Mouse (Mus musculus) urinary bladder, postnatal 4 days (tissue): ENCODE measurements at regions not wholly inside any gene's neighbourhood (a gene's known extent, or its start where the extent isn't known, plus 50 kb on each side); places are given as distances from the start of the nearest gene placed in this dataset.

Experiments used
- DNase-seq, 2 experiments: peaks; one replicate each; pipeline ENCODE4 v3.0.0; 2021 to 2022; ENCODE audit warnings: low spot score in 2 of 2

GRCm38 (mm10) chr4:12421628-12422319 lies 250.0 kb upstream of the Fam92a start:
- no peak for DNase-seq

- no peak for DNase-seq
Observed at GRCm38 (mm10) chr4:12418086-12418485, 246.3 kb upstream of the Fam92a start.

GRCm38 (mm10) chr4:12395344-12395743 lies 223.5 kb upstream of the Fam92a start:
- DNase-seq = no peak

- no peak for DNase-seq
Observed at GRCm38 (mm10) chr4:12376797-12377570, 205.2 kb upstream of the Fam92a start.

GRCm38 (mm10) chr4:12369551-12369950 lies 197.7 kb upstream of the Fam92a start:
- no peak for DNase-seq

GRCm38 (mm10) chr4:12356992-12357634 lies 185.3 kb upstream of the Fam92a start:
- DNase-seq = no peak

- DNase-seq = no peak
Observed at GRCm38 (mm10) chr4:12353337-12353856, 181.6 kb upstream of the Fam92a start.

GRCm38 (mm10) chr4:12339236-12339635 lies 167.4 kb upstream of the Fam92a start:
- no peak for DNase-seq

- no peak for DNase-seq
Observed at GRCm38 (mm10) chr4:12334832-12335587, 163.2 kb upstream of the Fam92a start.

- no peak for DNase-seq
Observed at GRCm38 (mm10) chr4:12334429-12334828, 162.6 kb upstream of the Fam92a start.

- no peak for DNase-seq
Observed at GRCm38 (mm10) chr4:12316024-12316423, 144.2 kb upstream of the Fam92a start.

GRCm38 (mm10) chr4:12308332-12308731 lies 136.5 kb upstream of the Fam92a start:
- no peak for DNase-seq

- DNase-seq = no peak
Observed at GRCm38 (mm10) chr4:12306618-12307565, 135.1 kb upstream of the Fam92a start.

- no peak for DNase-seq
Observed at GRCm38 (mm10) chr4:12287079-12287686, 115.4 kb upstream of the Fam92a start.

GRCm38 (mm10) chr4:12286391-12286790 lies 114.6 kb upstream of the Fam92a start:
- DNase-seq = no peak

GRCm38 (mm10) chr4:12285983-12286382 lies 114.2 kb upstream of the Fam92a start:
- no peak for DNase-seq

GRCm38 (mm10) chr4:12277949-12278348 lies 106.1 kb upstream of the Fam92a start:
- DNase-seq = no peak

GRCm38 (mm10) chr4:12273369-12273768 lies 101.6 kb upstream of the Fam92a start:
- DNase-seq = no peak

GRCm38 (mm10) chr4:12272914-12273313 lies 101.1 kb upstream of the Fam92a start:
- no peak for DNase-seq

- DNase-seq = no peak
Observed at GRCm38 (mm10) chr4:12272378-12272777, 100.6 kb upstream of the Fam92a start.
